Mouse (Mus musculus): ENCODE data around the gene Fat3.

Gene Fat3

DNA sequence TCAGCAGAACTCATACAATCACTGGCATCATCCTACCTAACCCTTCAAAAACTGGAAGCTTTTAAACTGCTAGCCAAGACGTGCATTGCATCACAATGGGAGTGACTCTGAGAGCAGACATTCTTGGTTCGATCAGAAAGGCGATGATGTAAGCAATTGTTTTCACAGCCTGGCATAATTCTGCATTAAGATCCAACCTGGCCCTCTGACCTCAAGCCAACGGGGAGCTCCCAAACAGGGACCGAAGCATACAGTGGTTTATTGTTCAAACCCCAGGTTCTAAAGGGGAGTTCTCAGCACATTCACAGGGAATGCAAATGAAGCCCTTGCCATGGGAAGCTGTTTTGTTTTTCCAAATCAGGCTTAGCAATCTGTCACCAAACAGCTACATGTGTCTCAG is 63.3 kb downstream of the Fat3 start:
- in situ Hi-C loops (cut with MseI, MboI), result no loop called here

DNA sequence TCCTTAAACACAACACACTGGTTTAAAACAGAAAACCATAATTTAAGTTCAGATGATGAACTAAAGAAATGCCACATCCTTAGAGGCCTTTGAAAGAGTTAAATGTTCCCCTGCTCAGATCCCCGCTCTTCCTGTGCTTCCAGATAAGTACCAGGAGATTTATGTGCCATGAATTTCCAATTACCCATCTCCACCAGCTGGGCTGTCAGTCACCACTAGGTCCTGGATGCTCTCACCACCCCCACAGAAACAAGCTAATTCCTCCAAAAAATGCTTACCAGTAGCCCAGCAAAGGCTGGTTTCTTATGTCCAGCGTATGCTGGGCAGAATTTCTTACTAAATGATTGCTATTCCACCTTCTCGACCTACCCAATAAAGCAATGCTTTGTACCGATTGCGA is 72.5 kb downstream of the Fat3 start:
- in situ Hi-C loops (cut with MseI, MboI), result no loop called here

DNA sequence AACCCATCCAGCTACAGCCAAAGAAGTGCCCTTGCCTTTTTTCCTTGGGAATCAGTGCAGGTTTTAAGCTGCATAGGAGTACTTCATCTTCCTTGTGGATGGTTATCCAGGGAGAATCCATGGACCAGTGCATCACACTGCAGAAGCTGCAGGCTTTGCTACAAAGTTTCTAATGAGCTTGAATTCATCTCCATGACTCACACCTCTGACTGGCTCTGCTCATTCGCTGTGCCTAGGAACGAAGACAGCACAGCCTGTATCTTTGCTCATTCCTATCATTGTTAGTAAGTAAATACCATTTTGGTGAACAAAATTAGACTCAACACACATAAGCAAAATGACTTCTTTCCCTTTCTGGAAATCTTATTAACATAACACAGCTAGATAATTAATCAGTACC is 78.4 kb downstream of the Fat3 start:
- in situ Hi-C loops (cut with MseI, MboI), result no loop called here

DNA sequence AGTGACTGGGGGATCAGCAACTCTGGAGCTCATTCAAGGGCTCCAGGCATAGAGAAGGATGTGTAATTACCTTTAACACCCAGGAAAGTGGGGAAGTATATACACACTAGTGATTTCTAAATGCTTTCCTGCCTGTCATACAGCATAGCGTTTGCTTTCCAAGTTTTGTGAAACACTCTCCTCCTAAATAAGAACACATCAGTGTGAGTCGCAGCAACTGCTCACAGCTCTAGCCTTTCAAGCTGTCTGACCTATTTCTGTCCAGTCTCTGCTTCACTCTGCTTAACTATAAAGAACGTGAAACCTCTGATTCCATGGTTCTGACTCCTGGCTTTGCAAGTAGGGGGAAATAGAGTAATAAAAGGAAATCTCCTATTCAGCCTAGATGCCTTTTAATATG is 98.3 kb downstream of the Fat3 start:
- in situ Hi-C loops (cut with MseI, MboI), result no loop called here

DNA sequence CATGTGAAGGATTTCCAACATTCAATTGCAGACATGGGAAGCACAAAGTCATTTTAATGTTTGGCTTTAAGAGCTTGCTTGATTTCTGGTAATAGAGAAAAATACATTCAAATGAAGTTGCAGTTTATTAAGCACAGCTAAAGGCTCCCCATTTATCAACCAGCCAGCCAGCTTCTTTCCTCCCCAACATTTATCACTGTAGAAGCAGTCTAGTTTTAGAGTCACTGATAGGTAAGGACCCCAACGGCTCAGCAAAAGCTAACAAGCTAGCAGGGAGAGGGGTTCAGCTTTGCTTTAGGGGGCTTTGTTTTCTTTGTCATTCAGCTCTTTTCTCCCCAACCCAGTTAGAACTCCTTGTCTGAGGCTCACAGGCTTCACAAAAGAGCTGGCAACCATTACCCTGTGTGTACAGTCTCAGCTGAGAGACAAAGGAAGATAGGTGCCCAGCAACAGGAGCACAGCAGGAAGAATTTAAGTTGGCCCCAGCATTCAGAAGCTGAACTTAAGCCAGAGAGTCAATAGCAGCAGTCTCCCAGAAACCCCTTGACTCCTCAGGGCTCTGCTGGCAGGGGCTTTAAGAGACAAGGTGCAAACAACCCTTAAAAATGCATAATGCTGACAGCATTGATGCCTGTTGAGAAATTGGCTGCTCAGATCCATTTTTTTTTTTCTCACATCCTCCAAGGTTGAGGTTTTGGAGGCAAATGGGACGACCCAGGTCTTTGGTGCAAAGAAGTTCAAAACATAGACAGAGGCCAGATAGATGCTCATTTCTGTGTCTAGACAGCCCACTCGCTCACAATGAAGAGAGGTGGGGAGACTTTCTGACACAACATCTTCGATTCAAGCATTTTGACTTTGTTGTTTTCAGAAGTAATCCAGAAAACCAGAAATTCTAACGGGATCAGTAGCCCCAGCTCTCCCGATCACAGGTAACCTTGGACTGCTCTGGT is 102.1 kb downstream of the Fat3 start:
- in situ Hi-C loops (cut with MseI, MboI), result no loop called here

DNA sequence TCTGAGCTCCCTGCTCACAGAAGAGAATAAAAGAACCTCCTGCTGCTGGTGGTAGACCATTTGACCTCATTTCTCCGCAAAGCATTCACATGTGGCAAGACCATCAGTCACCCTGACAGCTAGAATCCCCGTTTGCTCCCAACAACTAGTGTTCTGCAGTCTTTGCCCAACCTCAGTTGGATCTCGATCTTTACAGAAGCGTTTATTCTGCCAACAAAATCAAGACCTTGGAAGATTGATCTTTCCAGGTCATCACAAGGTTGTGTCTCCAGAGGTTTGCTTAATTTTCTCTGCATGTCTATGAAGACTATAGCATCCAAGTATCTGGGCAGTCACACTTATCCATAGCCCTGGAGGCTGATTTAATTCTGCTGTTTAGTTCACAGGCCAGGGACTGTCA is 111.9 kb downstream of the Fat3 start:
- in situ Hi-C loops (cut with MseI, MboI), result no loop called here

DNA sequence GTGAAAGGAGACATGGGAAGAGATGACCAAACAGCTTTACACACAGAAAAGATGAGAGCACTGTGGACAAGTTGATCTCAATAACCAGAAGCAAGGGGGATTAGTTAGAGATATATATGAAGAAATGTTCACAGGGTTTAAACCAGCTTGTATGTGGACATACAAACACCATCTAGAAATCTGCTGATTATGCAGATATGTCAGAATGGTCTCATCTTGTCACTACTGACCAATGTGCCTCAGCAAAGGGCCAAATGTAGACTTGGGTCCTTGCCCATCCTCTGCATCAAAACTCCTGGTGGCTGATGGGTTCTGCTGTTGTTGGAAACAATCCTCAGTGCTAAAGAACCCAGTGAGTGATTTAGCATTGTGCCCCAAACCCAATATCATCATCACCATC is 113.6 kb downstream of the Fat3 start:
- in situ Hi-C loops (cut with MseI, MboI), result no loop called here

DNA sequence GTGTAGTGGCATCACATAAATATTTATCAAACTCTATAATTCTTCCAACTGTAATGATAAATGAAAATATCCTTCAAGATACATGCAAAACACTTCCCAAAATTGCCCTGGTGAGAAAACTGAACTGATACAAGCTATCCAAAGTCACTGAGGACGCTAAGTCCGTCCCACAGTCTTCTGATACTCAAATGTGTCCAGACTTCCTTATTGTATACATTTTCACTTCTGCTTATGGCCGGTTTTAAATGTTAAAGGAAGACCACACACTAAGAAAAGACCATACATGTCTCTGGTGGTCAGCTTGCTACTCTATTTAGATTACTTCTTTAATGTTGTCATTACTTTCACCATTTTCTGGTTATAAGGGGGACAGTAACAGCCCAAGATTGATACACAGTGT is 137.4 kb downstream of the Fat3 start:
- in situ Hi-C loops (cut with MseI, MboI), result no loop called here

DNA sequence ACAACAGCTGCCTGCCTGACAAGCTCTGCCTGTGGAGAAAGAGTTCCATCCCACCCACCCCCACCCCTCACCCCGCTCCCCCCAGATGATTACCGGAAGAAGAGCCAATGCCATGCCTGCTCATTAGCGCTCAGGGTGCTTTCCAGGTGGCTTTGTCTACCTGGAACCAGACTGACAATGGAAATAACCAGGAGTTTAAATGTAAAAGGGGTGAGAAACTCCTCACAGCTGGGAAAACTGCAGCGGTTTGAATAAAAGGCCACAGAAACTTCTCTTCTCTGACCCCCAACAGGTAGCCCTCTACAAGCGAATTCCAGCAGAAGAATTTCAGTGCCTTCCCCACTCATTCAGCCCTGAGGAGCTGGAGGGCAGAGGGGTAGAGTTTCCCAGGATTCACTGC is 139.3 kb downstream of the Fat3 start:
- in situ Hi-C loops (cut with MseI, MboI), result no loop called here

DNA sequence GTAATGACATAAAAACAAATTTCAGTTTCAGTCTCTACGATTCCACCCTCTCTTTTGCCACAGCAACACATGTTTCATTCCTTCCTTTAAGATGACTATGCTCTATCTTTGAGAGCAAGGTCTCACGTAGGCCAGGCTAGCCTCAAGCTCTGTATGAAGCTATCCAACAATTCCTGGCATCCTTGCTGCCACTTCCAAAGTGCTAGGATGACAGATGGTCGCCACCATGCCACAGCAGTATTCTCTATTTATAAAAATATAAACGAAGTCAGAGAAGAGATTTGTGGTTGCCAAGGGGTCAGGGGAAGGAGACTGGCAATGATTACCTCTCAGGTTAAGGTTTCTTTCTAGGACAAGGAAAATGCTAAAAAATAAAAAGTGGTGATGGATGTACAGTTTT is 144.4 kb downstream of the Fat3 start:
- in situ Hi-C loops (cut with MseI, MboI), result no loop called here

DNA sequence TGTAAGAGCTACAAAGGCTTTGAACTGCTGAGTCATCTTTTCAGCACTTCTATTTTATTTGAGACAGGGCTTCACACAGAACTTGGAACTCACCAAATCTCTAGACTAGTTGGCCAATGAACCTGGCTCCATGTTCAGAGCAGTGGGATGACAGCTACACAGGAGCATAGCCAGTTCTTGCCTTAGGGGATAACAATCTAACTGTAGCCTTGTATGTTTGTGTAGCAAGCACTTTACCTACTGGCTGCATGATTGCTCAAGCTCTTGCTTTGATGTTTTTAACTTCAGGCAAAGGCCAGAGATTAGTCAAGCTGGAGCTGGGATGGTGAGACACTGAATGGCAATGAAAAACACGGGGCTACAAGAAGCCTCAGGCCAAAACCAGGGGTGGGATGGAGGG is 146.2 kb downstream of the Fat3 start:
- in situ Hi-C loops (cut with MseI, MboI), result no loop called here

DNA sequence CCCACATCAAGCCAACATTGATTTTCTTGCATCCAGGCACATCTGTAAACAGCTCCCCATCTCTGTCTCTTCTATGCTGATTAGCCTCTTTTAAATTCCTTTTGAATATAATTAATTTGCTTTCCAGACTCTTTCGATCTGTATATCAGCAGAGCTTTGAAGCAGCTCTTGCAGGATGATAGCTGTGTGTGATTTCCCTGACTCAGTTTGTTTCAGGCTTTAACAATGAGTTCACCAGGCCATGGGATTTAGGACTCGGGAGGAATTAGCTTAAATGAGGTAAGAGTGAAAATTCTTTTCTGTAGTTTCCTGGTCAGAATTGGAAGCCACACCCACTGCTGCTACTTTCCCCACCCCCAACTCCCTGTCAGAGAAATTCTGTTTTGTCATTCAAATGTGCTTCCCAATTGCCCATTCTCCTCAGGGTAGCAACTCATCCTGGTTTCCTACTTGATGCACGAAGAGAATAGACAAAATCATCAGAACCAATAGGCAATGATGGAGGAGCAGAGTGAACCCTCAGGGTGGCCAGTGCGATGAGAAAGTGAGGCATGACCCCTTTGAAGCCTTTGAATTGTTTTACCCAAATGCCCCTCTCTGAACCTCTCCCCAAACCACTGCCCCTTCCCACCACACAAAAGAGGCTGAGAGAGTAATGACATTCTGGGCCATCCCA is 147.9 kb downstream of the Fat3 start:
- in situ Hi-C loops (cut with MseI, MboI), result no loop called here

DNA sequence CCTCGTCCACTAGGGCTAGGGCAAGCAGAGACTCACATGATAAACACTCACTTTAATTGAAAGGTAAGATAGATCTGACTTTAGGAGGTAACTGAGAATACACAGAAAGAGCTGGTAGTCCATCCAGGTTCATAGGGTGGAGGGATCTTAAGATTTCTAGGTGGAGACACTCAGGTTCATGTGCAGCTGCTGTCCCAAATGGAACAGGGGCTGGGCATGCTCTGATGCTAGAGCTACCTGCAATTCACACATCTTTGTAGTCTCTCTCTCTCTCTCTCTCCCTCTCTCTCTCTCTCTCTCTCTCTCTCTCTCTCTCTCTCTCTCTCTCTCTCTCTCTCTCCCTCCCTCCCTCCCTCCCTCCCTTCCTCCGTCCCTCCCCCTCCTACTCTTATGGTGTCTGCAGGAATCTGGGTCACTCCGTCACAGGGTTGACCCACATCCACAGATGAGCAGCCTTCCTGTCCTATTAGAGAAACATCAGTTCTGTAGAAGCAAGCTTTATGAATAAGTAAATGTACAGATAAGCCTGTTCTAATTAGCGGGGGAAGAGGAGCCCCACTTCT is 148.5 kb downstream of the Fat3 start:
- in situ Hi-C loops (cut with MseI, MboI), result no loop called here

DNA sequence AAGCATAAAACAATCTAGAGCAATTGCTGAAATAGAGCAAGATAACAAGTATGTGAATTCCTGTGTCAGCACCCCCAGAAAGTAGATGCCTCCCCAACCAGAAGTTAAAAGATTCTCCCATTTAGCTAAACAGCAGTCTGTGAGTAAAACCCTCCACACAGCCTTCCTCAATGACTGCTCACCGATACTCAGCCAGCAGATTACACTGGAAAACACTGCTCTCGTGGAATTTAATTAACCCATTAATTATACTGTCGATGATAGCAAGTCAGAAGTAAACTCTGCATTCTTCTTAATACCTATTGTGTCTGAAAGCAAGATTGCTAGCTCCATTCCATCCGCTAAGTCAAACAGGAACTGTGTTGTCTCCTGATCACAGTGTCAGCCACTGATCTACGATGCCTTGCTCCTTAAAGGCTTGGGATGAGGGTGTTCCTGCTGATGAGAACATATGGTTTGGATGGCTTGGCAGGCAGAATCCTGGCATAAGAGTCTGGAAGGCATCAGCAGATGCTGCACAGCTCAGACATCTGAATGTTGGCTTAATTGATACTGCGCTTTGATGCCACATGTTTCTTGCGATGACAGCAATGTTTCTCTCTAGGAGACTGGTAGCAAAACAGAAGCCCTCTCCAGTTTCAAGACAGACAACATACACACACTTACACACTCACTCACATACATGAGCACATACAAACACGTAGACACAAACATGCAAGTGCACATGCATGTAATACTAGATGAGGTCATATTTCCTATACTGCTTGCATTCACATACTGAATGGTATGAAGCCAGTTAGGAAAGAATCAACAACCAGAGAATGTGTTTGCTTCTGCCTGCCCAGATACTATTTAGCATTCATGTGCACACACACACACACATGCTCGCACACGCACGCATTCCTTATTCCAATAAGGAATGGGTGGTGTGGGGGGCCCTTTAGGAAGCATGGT is 155.9 kb downstream of the Fat3 start:
- in situ Hi-C loops (cut with MseI, MboI), result no loop called here

DNA sequence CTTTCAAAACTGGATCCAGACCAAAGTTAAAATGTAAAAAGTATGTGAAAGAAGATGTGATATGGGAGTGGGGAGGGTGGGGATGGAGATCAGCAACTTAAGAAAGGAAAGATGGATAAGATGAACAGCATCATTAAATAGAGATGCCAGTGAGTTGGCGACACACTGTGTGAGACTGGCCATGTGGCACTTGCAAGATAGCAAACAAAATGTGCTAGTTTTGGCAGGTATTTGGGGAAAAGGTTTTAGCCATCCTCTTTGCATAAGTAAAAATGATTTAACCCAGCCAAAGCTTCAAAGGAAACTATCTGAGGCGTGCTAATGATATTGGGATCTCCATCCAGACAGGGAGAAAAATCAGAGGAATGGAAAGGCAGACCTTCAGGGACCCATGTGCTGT is 157.9 kb downstream of the Fat3 start:
- in situ Hi-C loops (cut with MseI, MboI), result no loop called here

DNA sequence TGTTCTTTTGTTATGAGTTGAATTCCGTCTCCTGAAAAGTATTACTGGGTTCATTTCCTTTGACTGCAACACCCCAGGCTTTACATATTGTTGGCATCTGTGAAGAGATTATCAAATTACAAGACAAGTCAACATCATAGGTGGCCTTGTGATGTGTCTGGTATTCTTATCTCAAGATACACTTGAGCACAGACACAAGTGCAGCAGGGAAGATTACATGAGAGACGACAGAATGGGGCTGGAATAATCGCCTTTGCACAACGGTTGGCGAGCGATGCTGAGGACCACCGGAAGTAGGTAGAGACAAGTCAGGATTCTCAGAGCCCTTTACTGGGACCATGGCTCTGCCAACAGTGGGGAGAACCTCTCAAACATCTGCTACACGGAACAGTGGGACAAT is 158.5 kb downstream of the Fat3 start:
- in situ Hi-C loops (cut with MseI, MboI), result no loop called here

DNA sequence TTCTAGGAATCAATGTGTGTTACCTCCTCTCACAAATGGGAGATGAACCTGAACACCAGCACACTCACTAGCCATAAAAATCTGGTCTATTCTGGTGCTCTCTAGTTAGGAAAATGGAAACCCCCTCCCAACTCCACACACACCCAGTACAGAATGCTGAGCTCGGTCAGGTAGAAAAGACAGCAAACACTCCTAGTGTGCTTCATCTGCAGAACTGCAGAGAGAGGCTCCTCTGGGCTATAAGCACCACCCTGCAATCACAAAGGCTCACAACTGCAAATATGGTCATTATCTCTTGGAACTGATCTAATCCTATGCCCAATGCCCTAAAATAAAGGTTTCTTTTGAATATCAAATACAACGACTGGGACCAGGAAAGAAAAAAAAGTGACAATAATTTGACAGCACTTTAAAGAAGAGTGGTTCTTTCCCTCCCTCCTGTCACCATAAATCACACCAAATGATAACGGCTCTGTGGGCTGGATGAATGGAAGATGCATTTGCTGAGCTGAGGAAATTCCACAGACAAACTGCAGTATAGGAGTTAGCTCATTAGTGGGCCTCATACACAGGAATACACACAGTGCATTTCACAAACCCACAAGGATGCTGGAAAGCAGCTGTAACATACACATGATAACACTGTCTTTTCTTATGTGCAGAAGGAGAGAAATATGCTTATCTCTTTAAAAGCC is 170.6 kb downstream of the Fat3 start:
- in situ Hi-C loops (cut with MseI, MboI), result no loop called here

DNA sequence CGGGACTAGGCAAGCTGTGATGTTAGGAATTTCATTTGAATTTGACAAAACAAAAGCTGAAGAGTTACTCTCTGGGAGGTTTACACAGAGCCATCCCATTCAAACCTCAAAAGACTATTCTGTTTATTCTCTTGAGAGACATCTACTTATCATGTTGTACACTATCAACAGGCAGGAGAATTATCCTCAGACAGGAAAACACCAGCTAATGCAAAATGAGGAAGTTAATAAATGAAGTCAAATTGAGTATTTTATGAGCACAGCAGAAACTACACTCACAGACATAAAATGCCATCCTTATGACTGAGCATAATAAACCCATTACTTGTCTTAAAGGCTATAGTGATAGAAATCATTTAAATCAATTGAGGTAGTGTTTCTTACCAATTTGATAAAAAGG is 182.1 kb downstream of the Fat3 start:
- in situ Hi-C loops (cut with MseI, MboI), result no loop called here

DNA sequence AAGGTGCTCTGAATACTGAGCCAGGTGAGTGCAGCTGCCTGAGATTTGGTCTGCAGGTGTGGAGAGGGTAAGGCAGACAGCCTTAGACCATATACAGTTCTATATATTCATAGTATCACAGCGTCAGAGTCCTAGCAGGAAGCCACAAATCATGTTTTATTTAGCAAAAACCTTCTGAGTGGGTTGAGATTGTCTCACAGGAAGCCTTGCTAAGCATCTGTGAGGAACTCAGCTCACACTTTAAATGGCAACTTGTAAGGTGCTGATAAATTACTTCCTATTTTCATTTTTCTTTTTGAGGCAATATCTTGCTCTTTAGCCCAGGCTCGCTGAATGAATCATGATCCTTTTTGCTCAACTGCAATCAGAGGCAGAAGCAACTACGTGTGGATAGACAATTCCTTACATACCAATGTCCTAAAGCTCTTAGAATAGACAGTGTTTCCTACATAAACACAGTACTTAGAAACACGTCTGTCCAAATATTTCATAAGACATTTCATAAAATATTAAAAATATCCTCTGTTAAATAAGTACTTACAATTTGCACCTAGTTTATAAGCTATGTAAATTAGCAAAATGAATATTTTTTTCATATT is 188.4 kb downstream of the Fat3 start:
- in situ Hi-C loops (cut with MseI, MboI), result no loop called here
